Mouse (Mus musculus) E14TG2a.4 (cell line): ENCODE measurements around the gene Ms4a13.

Source experiments
- CTCF ChIP-seq: conservative IDR thresholded peaks from 2 replicates; pipeline ENCODE4 v1.5.1; 2014; ENCODE audit warnings: low read length
- NANOG ChIP-seq: IDR thresholded peaks from 2 replicates; pipeline ENCODE4 v1.6.1; 2014; ENCODE audit warnings: borderline replicate concordance, low read length, mixed read lengths
- POU5F1 ChIP-seq: IDR thresholded peaks from 2 replicates; pipeline ENCODE4 v1.6.1; 2014; ENCODE audit warnings: low read length, borderline replicate concordance

DNA sequence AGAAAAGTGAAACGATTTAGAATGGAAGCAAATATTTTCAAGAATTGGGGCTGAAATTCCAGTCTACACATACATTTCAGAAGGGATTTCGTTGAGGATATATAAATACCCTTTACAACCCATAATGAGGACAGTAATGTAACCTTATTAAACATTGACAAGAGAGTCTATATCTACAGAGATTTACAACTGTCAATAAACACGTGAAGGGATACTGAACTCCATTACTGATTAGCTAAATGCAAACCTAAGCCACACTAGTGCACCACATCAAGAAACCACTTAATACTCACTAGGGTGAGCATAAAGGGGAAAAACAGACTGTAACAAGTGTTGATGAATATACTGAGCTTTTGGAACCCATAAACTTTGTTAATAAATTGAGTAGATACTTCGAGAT is 61.2 kb downstream of the Ms4a13 start:
- TF ChIP-seq CTCF = no peak
- no peak for TF ChIP-seq POU5F1
- no peak for TF ChIP-seq NANOG
